Mouse (Mus musculus): Measurements from ENCODE around the gene Mroh7. TPM values are rescaled to one million over a fixed set of nuclear protein-coding genes. Genes with fewer than 3 reads are reported as not detected.

The Mroh7 gene
- total RNA-seq, 4 experiments from 2014 or later = 4.4 to 4.6 (median 4.5) TPM

GRCm38 (mm10) chr4:106699989-106700388 lies 30.7 kb downstream of the Mroh7 start:
- DNase-seq (ENCODE audit: low spot score in 2 of 2) = peak in 1 of 2 experiments; percentile 30

GRCm38 (mm10) chr4:106693841-106694430 lies 36.8 kb downstream of the Mroh7 start:
- DNase-seq (ENCODE audit: low spot score in 2 of 2) = no peak

- DNase-seq (ENCODE audit: low spot score in 2 of 2) = no peak
Observed at GRCm38 (mm10) chr4:106688636-106689296, 42.0 kb downstream of the Mroh7 start.

- no peak for DNase-seq (ENCODE audit: low spot score in 2 of 2)
Observed at GRCm38 (mm10) chr4:106680955-106681354, 49.8 kb downstream of the Mroh7 start.

DNA sequence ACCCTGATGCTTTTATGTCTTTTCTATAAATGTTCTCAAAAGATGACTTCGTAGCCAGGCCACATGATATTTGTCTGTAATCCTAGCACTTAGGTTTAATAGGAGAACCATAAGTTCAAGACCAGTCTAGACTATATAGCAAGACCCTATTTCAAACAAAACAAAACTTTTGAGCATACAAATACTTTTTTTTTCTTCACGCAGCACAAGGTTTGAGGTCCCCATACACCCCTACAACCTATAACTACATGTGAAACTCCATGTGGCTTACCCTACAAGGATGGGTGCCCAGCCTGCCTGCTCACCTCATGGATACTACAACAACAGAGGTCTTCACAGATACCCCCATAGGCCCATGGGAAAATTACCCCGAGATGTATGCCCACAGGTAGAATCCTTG lies 51.6 kb downstream of the Mroh7 start:
- DNase-seq (ENCODE audit: low spot score in 2 of 2) = no peak

DNA sequence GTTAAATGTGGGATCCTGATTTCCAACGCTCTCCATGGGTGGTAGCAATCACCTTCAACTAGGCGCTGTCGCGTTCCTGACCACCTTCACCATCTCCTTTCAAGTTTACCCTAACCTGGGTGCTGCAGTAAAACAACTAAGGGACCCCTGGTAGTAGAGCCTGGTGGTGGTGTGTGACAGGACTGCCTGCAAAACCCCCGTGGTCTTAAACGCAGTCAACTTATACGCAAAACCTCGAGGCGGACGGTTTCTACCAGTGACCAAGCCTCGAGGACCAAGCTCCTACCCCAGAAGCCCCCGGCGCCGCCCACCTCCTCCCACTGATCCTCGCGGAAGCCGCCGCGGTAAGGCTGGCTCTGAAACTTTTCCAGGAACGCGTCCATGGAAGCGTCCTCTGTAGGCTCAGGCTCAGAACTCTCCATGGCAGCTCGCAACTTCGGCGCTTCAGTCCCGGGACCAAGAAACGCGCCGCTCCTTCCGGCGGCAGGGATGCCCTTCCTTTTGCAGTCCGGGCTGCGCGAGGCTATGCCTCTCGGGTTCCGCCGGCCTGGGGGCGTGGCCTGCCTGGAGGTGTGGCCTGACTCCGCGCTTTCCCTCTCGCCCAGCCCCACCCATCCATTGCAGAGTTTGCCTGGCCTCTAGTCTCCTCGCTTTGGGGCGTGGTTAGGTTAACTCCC lies 52.1 kb downstream of the Mroh7 start, which contains the start of gene Ttc4:
TSS of gene Ttc4 (minus strand) at position 503 of the 677 bp plus-strand sequence.
- peak; percentile 68 to 83 for DNase-seq (ENCODE audit: low spot score in 2 of 2)

DNA sequence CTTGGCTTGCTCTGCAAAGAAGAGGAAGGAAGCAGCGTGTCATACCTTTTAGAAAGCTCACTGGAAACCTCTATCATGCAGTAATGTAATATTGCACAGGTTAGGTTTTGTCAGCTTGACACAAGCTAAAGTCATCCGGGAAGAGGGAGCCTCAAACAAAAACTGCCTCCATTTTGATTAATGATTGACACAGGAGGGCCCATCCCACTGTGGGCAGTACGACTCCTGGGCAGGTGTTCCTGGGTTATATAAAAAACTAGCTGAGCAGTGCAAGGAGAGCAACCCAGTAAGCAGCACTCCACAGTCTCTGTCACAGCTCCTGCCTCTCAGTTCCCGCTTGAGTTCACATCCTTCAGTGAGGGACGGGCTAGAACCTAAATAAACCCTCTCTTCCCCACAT lies 54.0 kb downstream of the Mroh7 start:
- no peak for DNase-seq (ENCODE audit: low spot score in 2 of 2)

GRCm38 (mm10) chr4:106666546-106666945 lies 64.2 kb downstream of the Mroh7 start:
- no peak for DNase-seq (ENCODE audit: low spot score in 2 of 2)

DNA sequence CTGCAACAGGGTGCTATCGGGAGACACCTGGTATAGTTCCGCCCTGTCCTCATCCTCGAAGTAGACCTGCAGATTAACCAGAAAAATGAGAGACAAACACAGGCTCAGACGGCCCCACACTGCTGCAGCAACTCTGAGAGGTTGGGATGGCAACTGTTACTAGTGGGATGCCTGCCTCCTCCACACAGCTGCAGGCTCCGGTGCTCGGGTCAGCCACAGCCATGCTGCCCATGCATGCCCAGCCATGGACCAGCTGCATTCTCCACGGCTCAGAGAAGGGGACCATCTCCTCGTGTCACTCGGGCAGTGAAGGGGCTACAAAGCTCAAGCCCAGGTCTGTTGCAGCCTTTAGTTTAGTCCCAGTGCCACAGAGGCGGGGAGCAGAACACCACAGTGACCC lies 65.1 kb downstream of the Mroh7 start:
- DNase-seq (ENCODE audit: low spot score in 2 of 2) = no peak

- DNase-seq (ENCODE audit: low spot score in 2 of 2) = no peak
Observed at GRCm38 (mm10) chr4:106665269-106665668, 65.5 kb downstream of the Mroh7 start.

DNA sequence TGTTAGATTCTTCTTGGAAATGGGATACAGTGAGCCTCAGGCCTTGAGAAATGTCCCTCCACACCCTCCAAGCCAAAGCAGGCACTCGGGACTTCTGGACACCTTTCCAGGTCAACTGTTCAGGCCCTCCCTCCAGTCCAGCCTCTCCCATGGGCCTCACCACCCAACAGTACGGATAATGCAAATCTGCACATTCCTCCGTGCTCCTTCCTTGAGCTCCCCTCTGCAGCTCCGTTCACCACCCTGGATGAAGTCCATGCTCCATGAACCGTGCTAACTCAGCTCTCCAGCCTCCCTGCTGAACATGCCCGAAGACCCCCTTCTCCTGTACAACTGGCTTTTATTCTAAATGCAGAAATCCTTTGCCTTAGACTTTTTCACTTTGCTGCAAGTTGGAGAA lies 66.0 kb downstream of the Mroh7 start:
- DNase-seq (ENCODE audit: low spot score in 2 of 2) = no peak

- DNase-seq (ENCODE audit: low spot score in 2 of 2) = no peak
Observed at GRCm38 (mm10) chr4:106663956-106664470, 66.7 kb downstream of the Mroh7 start.

DNA sequence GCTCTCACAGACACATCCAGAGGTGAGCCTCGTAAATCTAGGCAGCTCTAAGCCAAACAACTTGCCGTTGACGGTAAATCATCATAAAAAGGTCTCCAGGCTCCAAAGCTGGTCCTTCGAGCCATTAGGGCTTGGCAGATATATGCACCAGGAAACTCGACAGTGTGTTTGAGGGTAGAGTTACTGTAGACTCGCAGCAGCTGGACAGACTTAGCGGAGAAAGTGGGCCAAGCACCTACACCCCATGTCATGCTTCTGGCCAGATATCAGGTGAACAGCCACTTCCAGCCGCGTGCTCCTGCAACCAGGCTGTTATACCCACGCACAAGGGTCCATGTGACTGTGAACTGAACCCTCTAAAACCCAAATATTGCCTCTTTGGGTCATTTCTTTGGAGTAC lies 75.0 kb downstream of the Mroh7 start:
- DNase-seq (ENCODE audit: low spot score in 2 of 2) = no peak

GRCm38 (mm10) chr4:106653051-106653450 lies 77.7 kb downstream of the Mroh7 start:
- DNase-seq (ENCODE audit: low spot score in 2 of 2) = no peak

- DNase-seq (ENCODE audit: low spot score in 2 of 2) = no peak
Observed at GRCm38 (mm10) chr4:106652546-106652945, 78.2 kb downstream of the Mroh7 start.

DNA sequence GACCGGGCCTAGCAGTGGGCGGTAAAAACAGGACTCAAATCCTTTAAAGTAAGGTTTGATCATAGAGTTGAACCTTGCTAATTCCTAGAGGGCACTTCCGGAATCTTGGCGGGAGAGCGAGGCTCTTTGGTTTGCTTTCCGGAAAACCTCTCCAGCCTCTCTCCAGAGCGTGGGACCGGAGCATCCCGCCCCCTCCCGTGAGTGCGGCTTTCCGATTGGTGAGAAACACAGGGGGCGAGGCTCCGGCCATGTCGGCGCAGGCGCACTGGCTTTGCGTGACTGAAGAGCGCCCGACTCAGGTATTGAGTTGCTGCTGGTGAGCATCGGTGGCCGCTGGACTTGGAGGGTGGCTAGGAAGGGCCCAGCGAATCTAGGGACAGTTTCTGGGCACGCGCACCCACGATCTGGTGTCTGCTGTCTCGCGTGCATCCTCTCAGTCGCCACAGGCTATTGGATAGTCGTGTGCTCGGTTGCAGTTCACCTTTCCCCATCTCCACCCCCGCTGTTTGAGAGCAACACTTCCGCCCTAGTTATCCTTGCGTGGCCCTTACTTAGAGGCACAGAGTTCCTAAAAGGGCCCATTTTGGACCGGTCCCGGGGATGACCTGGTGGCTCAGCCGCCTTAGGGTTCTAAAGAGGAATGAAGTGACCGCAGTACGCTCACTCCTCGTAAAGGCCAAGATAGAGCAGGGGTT lies 79.7 kb downstream of the Mroh7 start, which contains the start of gene Pars2:
TSS of gene Pars2 (plus strand) at position 237 of the 695 bp plus-strand sequence.
- DNase-seq (ENCODE audit: low spot score in 2 of 2) = peak; percentile 96 to 97

GRCm38 (mm10) chr4:106647137-106647536 lies 83.6 kb downstream of the Mroh7 start:
- DNase-seq (ENCODE audit: low spot score in 2 of 2) = no peak

GRCm38 (mm10) chr4:106645797-106646196 lies 84.9 kb downstream of the Mroh7 start:
- DNase-seq (ENCODE audit: low spot score in 2 of 2) = no peak

- no peak for DNase-seq (ENCODE audit: low spot score in 2 of 2)
Observed at GRCm38 (mm10) chr4:106644218-106644610, 86.5 kb downstream of the Mroh7 start.

DNA sequence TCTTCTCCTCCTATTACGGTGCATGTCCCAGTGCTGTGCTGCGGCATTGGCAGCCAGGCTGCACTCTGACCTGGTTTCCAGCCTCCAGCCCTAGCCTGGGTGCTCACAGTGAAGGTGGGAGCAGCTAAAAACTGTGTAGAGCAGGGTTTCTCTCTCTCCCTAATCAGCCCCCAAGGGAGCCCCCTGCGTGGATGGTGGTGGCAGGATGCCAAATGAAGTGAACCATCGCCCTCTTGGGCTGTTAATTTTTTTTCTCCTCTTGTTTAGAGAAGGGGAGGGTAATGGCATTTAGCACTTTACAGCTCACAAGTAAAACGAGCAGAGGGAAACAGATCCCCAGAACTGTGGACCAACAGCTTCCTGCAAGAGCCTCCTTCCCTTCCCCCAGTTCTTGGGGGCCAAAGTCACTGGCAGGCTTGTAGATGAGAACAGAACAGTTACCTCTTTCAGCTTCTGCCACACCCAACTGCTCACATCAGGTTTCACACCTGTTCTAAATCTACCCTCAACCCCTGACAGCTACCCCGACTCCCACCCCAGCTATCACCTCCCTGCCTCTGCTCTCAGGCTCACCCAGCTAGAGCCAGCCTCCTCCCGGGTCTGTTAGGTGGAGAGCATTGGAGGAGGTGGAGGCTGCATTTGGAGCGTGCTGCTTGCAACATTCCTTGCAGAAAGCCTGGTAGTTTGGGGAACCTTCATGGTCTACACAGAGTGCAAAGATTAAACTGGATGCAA lies 87.1 kb downstream of the Mroh7 start:
- DNase-seq (ENCODE audit: low spot score in 2 of 2) = no peak

GRCm38 (mm10) chr4:106634086-106634479 lies 96.6 kb downstream of the Mroh7 start:
- no peak for DNase-seq (ENCODE audit: low spot score in 2 of 2)

Measured in layer of hippocampus, adult 8-10 months (tissue).